Mouse (Mus musculus) testis, postnatal 14 days (tissue): ENCODE measurements around the gene Maml1.

Experiments used
- DNase-seq: peaks from one replicate; pipeline ENCODE4 v3.0.0; 2021; ENCODE audit warnings: low spot score

Maml1 gene

DNA sequence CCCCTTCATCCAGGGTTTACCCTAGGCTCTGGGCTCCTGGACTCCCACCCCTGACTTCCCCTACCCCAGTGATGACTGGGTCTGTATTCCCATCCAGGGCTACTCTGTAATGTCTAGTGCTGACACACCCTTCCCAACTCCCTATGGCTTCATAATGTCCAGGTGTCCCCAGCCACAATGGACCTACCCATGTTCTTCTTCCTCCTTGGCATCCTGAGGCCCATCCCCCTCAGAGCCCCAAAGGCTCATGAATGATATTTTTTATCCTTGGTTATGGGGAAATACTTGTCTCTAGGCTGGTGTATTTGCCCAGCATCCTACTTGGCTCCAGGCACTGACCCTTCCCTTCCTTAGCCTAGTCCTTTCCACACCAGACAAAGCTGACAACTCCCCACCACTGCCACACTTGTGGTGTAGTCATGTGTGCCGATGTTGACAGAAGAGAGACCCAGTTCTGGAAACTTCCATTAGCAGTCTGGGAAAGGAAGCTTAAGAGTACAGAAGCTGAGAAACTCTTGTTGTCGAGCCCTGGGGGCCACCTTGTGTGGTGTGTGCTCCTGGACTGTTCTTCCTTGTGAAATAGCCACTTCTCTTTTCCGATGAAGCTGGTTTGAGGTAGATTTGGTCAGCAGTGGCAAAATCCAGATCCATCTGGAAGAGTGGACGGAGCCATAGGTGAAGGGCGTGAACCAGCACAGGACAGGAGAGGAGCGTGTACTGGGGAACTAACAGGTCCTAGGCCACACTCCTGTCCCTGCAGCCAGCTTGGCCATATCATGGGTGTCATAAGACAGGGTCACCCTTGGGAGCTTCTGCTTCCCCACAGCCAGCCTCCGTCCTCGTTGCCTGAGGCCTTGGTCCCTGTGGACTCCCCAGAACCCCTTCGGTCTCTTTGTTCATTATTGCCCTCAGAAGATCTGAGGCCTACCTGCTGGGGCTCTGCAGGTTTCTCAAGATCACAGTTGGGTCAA lies 53.0 kb downstream of the Maml1 start:
- DNase-seq, result no peak

DNA sequence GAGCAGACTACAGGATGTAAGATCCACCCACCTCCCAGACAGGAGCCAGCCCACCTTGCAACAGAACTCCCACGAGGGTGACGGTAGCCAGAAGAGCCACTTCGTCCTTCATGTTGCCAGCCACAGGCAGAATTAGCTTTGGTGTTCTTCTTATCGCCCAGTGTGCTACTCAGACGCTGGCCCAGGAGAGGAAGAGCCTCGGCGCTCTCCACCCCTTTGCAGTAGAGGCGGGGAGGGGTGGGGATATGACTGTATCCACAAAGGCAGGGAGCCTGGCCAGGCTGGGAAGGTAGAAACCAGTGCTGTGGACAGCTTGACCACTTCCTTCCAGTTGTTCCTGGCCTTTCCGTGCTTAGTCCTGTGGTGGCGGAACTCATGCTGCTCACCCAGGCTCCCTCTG lies 53.8 kb downstream of the Maml1 start, which contains the start of gene Ltc4s:
TSS of gene Ltc4s (minus strand) at position 293 of the 400 bp plus-strand sequence.
- no peak for DNase-seq

DNA sequence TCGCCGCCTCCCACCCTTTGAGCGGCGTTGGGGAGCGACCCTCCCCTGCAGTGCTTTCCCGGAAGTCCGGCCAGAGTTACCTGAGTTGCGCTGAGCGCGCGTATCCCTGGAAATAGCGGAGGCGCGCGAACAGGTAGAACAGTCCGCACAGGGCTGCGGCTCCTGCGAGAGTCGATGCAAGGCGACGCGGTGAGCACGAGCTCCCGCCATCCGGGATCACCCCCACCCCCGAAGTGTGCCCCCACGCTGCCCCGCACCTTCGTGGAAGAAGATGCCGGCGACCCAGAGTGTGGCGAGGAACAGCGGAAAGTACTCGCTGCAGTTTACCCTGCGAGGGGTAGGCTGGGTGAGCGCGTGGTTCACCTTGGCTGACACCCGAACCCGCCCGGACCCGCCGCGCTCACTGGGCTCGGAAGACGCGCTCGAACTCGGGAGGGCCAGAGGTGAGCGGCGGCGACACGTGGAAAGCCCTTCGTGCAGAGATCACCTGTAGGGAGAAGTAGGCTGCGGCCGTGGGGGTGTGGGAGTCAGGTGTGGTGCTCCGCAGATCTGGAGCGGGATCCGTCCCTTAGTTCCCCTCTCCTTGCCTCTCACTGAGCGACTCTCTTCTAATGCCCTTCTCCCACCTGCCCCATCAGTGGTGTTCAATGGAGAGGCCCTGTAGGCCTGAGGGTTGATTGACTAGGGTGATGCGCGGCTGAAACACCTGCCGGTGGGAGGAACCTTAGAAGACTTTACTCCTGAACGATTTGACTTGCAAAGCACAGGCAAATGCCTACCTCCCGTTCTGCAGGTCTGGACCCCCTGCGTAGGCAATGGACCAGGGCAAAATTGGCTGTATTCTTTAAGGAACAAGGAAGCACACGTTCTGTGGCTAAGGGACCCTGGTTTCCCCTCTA lies 54.9 kb downstream of the Maml1 start:
- DNase-seq, result peak; percentile 40

DNA sequence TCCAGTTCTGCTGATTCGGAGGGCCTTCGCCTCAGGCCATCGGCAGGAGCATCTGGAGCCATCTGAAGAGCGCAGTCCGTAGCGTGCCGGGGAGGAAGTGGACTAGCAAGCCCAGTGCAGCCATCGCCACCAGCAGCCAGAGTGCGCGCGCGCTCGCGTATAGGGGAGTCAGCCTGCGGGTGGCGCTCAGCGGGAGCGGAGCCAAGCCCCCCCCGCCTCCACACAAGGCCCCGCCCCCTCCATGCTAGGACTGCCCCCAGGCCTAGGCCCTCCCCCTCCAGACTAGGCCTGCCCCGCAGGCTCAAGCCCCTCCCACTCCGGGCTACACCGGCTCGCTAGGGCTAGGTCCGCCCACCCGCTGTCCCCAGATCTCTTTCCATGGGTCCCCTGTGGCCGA lies 55.6 kb downstream of the Maml1 start:
- peak; percentile 88 for DNase-seq

DNA sequence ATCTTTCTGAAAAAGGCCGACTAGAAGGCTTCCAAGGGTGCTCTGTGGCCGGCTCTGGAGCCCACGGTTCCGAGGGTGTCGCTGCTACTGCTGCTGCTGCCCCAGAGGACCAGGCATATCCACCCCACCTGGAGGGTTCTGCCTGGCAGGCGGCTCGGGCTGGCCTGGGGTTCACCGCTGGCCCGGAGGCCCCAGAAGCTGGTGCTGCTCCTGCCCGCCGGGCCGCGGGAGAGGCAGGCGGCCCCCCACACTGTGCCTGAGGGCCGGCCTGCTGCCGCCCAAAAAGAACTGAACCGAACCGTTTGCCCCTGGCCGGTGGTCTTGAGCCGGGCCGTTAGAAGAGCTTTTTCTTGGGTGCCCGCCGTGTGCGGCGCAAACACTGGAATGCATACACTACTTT lies 57.5 kb downstream of the Maml1 start:
- DNase-seq, result no peak

DNA sequence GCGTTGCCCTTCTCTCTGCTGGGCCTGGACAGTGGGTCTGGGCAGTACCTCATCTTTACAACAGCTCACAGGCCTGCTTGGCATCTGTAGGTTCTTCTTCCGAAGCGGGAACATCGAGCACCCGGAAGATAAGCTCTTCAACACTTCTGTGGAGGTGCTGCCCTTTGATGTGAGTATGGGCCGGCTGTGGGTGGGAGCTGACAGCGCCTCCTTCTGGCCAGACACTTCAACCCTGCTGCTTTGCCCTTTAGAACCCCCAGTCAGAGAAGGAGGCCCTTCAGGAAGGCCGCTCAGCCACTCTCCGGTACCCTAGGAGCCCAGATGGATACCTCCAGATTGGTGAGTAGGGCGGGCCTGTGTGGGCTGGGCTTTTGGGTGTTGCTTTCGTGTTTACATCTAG lies 58.1 kb downstream of the Maml1 start:
- DNase-seq, result peak; percentile 53

DNA sequence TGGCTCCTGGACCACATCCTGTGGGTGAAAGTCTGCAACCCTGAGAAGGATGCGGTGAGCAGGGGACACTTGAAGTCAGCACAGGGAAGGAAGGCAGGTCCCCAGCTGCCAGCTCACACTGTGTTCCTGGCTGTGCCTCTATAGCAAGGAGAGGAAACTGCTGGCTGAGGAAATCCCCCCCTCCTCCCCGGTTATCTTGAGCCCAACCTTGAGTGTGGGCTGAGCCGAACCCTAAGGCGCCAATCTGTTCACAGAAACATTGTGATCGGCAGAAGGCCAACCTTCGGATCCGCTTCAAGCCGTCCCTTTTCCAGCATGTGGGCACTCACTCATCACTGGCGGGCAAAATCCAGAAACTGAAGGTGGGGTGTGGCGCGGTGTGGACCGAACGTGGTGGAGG lies 59.1 kb downstream of the Maml1 start:
- DNase-seq, result peak; percentile 71

DNA sequence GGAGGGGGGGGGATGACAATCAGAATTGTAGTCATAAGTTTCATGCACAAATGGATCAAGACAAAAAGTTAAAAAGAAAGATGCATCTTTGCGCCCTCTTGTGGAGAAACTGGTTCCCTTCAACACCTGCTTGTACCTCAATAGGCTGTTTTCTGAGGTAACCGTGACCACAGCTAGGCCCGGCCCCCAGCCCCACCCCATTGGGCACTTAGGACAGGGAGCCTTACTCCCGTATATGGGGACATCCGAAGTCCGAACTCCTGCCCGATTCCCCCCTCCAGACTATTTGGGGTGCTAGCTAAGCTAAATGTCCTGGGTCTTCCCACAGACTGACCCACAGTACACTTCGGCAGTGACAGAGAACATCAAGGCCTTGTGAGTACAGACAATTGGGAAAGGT lies 60.7 kb downstream of the Maml1 start:
- DNase-seq, result peak; percentile 55

DNA sequence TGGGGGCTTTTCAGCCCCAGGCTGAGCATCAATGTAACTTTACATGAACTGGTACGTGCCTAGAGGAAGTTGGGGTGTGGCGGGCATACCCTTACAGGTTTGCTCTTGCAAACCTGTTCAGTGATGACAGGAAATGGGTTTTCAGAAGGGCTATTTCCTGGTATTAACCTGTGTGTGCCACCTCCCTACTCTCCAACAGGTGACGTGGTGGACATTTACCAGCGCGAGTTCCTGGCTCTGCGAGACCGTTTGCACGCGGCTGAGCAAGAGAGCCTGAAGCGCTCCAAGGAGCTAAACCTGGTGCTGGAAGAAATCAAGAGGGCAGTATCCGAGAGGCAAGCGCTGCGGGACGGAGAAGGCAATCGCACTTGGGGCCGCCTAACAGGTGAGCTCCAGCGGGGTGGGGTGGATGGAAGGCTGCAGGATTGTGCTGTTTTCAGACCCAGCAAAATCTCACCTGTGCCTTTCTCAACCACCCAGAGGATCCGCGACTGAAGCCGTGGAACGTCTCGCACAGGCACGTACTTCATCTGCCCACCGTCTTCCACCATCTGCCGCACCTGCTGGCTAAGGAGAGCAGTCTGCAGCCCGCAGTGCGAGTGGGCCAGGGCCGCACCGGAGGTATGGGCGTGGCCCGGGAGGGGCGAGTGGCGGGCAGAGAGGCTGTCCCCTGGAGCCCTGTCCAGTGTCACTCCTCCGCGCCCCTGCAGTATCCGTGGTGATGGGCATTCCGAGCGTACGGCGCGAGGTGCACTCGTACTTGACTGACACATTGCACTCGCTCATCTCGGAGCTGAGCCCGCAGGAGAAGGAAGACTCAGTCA lies 61.4 kb downstream of the Maml1 start:
- no peak for DNase-seq

DNA sequence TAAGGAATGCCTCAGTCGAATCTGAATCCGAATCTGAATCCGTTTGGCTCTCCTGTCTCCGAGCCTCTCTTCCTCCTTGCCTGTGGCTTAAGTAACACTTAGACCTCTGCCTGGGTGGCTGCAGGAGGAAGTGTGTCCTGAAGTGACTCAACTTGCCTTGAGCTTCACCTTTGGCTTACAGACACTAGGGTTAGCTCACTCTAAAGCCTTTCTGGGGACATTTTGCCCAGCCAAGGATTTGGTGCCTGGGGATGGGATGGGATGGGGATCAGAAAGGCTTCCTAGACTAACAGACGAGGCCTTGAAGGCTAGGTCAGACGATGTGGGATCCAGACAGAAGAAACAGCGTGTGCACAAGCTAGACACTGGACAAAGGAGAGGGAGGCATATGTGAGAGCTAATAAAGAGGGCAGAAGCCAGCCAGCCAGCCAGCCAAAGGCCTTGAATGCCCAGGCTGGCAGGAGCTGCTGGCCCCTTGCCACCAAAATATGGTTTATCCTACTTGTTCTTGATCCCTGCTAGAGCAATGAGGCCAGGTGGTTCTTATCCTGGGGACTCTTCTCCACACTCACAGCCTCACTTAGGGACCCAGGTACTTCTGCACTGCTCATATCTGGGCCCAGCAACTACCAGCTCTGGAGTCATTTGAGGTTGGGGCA lies 62.7 kb downstream of the Maml1 start:
- peak; percentile 74 for DNase-seq

DNA sequence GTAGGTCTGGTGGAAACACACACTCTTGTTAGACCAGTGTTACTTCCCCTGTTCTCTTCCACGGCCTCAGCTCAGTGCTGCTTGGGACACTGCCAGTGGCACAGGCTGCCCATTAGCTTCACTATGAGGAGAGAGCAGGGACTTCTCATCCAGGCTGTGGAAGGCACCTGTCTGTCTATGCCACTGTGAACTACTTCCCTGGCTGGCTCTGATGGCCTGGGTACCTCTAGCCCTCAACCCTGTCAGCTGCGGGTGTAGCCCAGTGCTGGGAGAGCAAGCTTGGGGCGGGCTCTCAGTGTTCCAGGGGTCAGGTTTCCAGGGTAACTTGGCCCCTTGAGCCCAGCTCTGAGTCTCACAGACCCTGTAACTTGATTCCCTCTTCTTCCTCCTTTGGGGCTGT lies 63.3 kb downstream of the Maml1 start:
- DNase-seq, result no peak

DNA sequence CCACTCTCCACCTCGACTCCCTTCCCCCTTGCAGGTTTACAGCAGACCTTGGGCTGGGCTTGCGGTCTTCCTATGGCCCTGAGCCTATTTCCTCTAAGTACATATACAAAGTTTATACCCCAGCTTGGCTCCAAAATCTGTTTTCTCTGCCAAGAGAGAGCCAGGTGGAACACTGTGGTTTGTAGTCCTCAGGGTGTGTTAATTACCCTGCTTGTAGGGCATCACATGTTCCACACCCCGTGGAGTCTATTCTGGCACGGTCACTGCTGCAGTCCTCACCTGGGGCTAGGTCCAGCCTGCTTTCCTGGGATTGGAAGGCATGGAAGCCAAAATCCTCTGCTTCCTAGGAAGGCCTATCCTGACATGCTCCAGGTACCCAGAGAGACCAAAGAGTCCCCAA lies 64.4 kb downstream of the Maml1 start:
- DNase-seq, result no peak

DNA sequence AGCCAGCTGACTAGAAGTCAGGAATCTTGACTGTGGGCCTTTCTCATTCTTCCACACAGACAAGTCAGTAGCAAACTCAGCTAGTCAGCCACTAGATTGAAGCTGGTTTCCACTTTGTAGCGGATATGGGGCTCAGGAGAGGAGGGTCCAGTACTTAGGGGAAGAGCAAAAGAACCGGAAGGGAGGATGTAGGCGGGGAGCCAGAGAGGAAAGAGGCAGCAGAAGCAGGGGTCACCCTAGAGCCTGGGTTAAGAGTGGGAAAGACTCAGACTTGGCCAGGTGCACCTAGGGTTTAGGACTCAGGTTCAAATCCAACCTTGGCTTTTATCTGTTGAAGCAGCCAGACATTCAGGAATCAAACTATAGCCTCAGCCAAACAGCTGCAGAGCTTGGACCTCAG lies 64.9 kb downstream of the Maml1 start:
- DNase-seq, result no peak

DNA sequence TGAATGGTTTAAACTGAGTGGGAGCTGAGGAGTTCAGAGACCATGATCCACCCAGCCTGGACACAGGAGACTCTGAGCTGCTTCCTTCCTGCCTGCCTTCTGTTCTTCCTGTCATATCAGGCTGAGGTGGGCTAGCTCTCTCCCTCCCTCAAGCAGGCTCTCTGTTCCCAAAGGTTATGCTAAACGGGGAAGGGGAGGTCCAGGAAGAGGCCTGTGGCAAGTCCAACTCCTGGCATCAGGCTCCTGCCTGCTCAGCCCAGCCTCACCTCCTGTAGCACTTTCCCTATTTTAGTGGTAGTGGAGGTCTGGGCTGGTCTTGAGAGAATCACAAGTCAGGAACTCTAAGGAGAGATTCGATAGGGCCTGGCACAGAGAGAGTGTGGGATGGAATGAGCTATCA lies 65.7 kb downstream of the Maml1 start:
- DNase-seq, result no peak

DNA sequence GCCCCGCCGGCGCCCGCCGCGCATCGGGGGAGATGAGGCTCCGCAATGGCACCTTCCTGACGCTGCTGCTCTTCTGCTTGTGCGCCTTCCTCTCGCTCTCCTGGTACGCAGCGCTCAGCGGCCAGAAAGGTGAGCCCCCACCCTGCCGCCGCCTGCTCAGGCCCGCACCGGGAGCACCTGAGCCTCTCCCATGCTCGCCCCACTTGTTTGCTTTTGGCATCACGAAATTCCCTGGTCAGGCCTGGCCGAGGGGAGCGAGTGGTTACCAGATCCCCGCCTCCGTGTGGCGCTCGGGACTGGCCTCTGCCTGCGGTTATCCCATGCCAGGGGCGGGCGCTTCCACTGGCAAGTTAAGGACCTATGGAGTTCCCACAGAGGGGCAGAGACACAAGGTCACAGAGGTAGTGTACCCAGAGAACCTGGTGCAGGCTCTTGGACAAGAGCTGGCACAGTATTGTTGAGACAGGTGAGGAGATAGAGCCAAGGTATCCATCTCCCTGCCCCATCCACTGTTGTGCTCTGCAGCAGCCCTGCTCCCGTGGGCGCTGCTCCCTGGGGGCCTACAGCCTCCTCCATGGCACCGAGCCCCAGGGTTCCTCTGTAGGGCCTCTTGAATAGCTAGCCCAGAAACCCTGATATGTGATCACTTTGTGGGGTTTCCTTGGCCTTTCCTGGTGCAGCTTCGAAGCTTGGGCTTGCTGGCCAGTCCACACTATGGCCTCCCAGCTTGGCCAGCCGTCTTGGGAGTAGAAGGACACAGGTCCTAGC lies 66.3 kb downstream of the Maml1 start:
- DNase-seq, result no peak

DNA sequence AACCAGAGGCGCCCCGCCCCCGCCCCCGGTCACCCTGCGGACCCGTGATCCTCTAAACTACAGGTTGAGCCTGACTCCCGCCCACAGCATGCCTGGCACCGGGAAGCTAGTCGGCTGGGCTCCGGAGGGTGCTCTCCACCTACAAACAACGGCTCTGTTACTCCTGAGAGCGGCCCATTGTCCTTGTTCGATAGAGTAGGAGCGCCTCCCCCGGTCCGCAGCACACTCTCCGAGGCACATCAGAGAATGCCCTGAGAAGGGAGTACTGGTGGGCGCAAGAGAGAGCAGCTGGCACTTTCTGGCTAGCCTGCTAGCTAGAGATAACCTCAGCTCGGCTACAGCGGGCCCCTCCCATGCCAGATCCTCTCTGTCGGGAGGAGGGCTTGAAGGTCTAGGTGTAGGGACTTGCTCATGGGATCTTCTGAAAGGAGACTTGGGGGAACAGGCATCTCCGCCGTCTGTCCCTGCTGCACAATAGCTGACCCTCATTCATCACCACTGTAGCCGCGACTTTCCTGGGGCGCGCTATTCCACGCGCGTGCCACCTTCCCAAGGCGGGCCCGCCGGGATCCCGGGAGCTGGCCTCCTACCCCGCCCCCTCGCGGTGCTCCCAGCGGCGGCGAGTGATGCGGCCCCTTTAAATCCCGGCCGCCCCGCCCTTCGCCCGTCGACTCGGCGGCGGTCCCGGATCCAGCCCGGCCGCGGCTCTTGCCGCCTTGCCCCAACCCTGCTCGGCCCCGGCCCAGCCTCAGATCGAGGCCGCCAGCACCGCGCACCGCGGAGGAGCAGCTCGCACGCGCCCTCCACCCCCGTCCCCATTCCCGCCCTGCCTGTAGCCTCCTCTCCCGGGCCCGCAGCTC lies 67.2 kb downstream of the Maml1 start:
- peak; percentile 83 for DNase-seq

DNA sequence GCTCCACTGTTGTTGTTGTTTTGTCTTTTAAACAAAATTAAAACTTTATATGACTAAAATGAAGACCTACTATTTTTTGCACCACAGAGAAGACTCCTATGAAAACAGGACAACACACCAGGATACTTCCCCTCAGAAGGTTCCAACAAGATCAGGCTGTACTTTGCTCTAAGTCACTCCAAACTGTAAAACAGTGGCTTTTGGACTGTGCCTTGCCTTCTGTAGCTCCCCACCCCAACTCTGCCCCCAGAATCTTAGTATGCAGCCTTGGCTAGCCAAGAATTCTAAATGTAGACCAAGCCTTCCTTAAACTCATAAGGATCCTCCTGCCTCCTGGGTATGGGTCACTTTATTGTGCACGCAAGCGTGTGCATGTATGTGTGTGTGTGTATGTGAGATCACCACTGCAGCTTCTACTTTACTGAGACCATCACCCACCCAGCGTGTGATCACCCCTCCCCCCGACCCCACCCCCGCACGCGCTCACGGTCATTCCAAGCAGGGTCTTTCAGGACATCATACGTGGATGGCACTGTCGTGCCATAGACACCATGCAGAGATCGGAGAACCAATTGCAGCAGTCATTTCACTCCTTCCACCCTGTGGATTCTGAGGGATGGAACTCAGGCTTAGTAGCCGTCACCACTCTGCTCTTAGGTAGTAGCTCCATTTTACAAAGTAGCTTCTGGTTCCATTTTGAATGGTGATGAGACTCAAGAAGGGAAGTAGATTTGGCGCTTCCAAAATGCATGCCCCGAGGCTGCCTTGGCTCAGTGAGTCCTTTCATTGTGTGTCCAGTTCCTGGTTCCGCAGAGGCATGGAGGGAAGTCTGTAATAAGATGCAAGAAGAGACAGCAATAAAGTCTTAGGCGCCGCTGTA lies 68.1 kb downstream of the Maml1 start:
- no peak for DNase-seq

DNA sequence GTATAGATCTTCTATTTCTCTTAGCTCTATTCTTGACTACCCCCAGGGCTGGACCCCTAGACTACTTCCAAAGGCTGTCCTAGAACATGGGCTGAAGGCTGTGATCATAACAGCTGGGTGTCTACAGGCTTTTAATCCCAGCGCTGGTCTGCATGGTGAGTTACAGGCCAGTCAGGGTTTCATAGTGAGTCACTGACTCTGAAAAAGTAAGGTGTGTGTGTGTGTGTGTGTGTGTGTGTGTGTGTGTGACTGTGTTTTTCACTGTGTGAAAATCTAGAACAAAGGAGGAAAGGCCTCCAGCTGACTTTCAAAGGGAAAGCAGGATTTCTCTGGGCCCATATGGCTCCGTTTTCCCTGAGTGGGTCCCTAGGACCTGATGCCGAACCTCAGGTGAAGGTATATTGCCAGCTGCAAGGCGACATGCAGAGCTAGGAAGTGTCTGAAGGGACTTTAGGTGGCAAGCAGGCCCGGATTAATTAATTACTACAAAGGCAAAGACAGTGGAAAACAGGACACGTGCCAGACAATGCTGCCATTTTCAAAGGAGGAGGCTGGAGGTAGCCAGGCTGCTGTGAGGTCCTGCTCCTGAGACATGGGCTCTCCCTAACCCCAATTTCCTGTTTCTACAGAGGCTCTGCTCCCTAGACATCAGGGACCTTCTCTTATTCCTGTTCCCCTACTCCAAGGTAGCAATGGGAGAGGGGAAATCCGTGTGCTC lies 69.4 kb downstream of the Maml1 start:
- no peak for DNase-seq
